Mouse (Mus musculus) megakaryocyte-erythroid progenitor cell, adult 5 weeks (primary cell): ENCODE results near the gene Prps1l1. TPM values are rescaled to one million over a fixed set of nuclear protein-coding genes. Genes with fewer than 3 reads are reported as not detected.

Experiments used
- polyA plus RNA-seq: library from polyadenylated mRNA; stranded (reverse); fragments of >175 nt; gene quantifications from 2 replicates; pipeline ENCODE4 v1.2.3, GENCODE M21; 2012

Gene Prps1l1
- polyA plus RNA-seq, result not detected in 2 replicates

DNA sequence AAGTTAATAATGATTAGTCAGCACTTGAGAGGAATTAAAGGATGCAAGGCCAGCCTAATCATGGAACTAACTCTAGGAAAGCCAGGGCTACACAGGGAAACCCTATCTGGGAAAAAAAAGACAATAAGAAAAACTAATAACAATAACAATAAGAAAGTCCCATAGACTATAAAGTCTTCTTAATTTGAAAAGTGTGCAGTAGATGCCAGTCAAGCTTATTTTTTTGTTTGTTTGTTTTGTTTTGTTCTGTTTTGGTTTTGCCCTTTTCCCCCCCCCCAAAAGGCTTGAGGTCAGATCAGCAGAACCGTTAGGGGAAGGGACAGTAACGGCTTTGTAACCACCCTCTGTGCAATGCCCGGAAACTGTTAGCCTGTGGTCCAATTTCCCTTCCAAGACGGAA is at the start of gene Prps1l1:
Prps1l1 (plus strand) TSS at position 301 of the 400 bp plus-strand sequence.

Other genes with a start within 250 kb of the Prps1l1 start
- 0.38 and 0.42 TPM in 2 replicates for gene Hdac9, start 67.7 kb upstream of the Prps1l1 start, polyA plus RNA-seq
- 11.9 and 14.9 TPM in 2 replicates for gene Snx13, start 62.4 kb downstream of the Prps1l1 start, polyA plus RNA-seq